Comparison of ENCODE assay signal across 8 mouse cellular contexts in genomic region chr8:109778993-109779421, GRCm38 (mm10). TPM values are rescaled to one million over a fixed set of nuclear protein-coding genes. Genes with fewer than 3 reads are reported as not detected.
DNase-seq lines count a peak whose midpoint lies in the region; ATAC-seq lines count a peak whose summit lies in the region.

No protein-coding gene starts in this region.

- peak; percentile 37 to 46 for DNase-seq in adrenal gland, adult 18-20 months (ENCODE audit: low spot score in 2 of 2)
- DNase-seq in adrenal gland, postnatal 4 days (ENCODE audit: low spot score in 2 of 2): no peak
- DNase-seq in ovary, adult 18-20 months (ENCODE audit: low spot score): peak; percentile 16
- DNase-seq in ovary, postnatal 14 days (ENCODE audit: low spot score): no peak
- DNase-seq in forebrain, embryonic 10.5 days (ENCODE audit: extremely low spot score, low spot score): no peak
- peak; percentile 38 to 42 for DNase-seq in right cerebral cortex, postnatal 10 days (ENCODE audit: low spot score in 2 of 2)

- H3K4me1 ChIP-seq in forebrain, embryonic 10.5 days: peaks cover 20% of the 10 kb centered on the region
- H3K4me1 ChIP-seq in intestine, embryonic 15.5 days (replicated peaks): peaks cover 9% of the 10 kb centered on the region; the same call in 1 of the 2 replicates
- H3K4me1 ChIP-seq in lung, embryonic 15.5 days: peaks cover 13% of the 10 kb centered on the region

- H3K9ac ChIP-seq in intestine, embryonic 15.5 days: peak overlapping the region; percentile 77
- peak overlapping the region; percentile 89 for H3K9ac ChIP-seq in lung, embryonic 15.5 days

- no peaks in the 10 kb centered on the region for H3K9me3 ChIP-seq in forebrain, embryonic 10.5 days
- no peaks in the 10 kb centered on the region for H3K9me3 ChIP-seq in intestine, embryonic 15.5 days
- H3K9me3 ChIP-seq in lung, embryonic 15.5 days: no peaks in the 10 kb centered on the region

- peak; percentile 68 for ATAC-seq in intestine, embryonic 15.5 days
- ATAC-seq in lung, embryonic 15.5 days (ENCODE audit: borderline replicate concordance, extremely low read depth, low FRiP score, low TSS enrichment): peak; percentile 74

- no peaks in the 10 kb centered on the region; the same call in 1 of the 2 replicates for H3K36me3 ChIP-seq in forebrain, embryonic 10.5 days (replicated peaks)
- H3K36me3 ChIP-seq in intestine, embryonic 15.5 days: no peaks in the 10 kb centered on the region
- H3K36me3 ChIP-seq in lung, embryonic 15.5 days: no peaks in the 10 kb centered on the region

- peak overlapping the region; percentile 94 for H3K4me3 ChIP-seq in forebrain, embryonic 10.5 days
- H3K4me3 ChIP-seq in intestine, embryonic 15.5 days (replicated peaks): peak overlapping the region; percentile 93
- peak overlapping the region; percentile 95 for H3K4me3 ChIP-seq in lung, embryonic 15.5 days

- peaks cover 6% of the 10 kb centered on the region; the same call in 1 of the 2 replicates for H3K27me3 ChIP-seq in forebrain, embryonic 10.5 days (ENCODE audit: poor library complexity, severe bottlenecking)
- no peaks in the 10 kb centered on the region for H3K27me3 ChIP-seq in intestine, embryonic 15.5 days (replicated peaks)
- H3K27me3 ChIP-seq in lung, embryonic 15.5 days: peaks cover 6% of the 10 kb centered on the region; the same call in 1 of the 2 replicates

- H3K27ac ChIP-seq in forebrain, embryonic 10.5 days: peak overlapping the region; percentile 100
- H3K27ac ChIP-seq in intestine, embryonic 15.5 days: peak overlapping the region; percentile 98
- H3K27ac ChIP-seq in lung, embryonic 15.5 days: peak overlapping the region; percentile 97

- H3K4me2 ChIP-seq in intestine, embryonic 15.5 days (replicated peaks): peak overlapping the region; percentile 76
- peak overlapping the region; percentile 84 for H3K4me2 ChIP-seq in lung, embryonic 15.5 days

- WGBS in forebrain, embryonic 10.5 days: 0% methylated on average over 31 of the region's 32 CpGs
- WGBS in intestine, embryonic 15.5 days: 0% methylated on average over 32 of the region's 32 CpGs
- WGBS in lung, embryonic 15.5 days: under 1% methylated on average over 32 of the region's 32 CpGs

RNA-seq across cellular contexts. Expression of gene Ap1g1, which starts 0.7 kb away (rescaled TPM):
- 10 to 100 TPM; 81.8 to 90.5 TPM for total RNA-seq in adrenal gland, adult 18-20 months (2021)
- total RNA-seq in adrenal gland, postnatal 4 days (2021): 10 to 100 TPM; 88.5 to 90.0 TPM
- polyA plus RNA-seq in forebrain, embryonic 10.5 days (2016; fragmentation: Nextera tagmentation; extraction: Ambion mirVana): 49.4 and 49.8 TPM in 2 replicates
- 38.0 and 39.0 TPM in 2 replicates for polyA plus RNA-seq in intestine, embryonic 15.5 days (2015; fragmentation: Nextera tagmentation; extraction: Ambion mirVana)
- 41.9 and 44.2 TPM in 2 replicates for polyA plus RNA-seq in lung, embryonic 15.5 days (2015; fragmentation: Nextera tagmentation; extraction: Ambion mirVana)

RNA-seq across cellular contexts. Expression of gene Atxn1l, which starts 41.5 kb away (rescaled TPM):
- total RNA-seq in adrenal gland, adult 18-20 months (2021): 10 to 100 TPM; 36.1 to 41.2 TPM
- 10 to 100 TPM; 57.5 to 61.5 TPM for total RNA-seq in adrenal gland, postnatal 4 days (2021)
- polyA plus RNA-seq in forebrain, embryonic 10.5 days (2016; fragmentation: Nextera tagmentation; extraction: Ambion mirVana): 8.6 and 8.7 TPM in 2 replicates
- polyA plus RNA-seq in intestine, embryonic 15.5 days (2015; fragmentation: Nextera tagmentation; extraction: Ambion mirVana): 5.4 and 5.7 TPM in 2 replicates
- 7.0 and 7.9 TPM in 2 replicates for polyA plus RNA-seq in lung, embryonic 15.5 days (2015; fragmentation: Nextera tagmentation; extraction: Ambion mirVana)

Comparison
In these comparisons a context has a peak if more than half of its experiments do, and no peak if none do; other contexts are left out.
1. DNase-seq: peak in adrenal gland, adult 18-20 months (2 of 2), ovary, adult 18-20 months (single experiment) and right cerebral cortex, postnatal 10 days (2 of 2); none in adrenal gland, postnatal 4 days (0 of 2), ovary, postnatal 14 days (single experiment) and forebrain, embryonic 10.5 days (single experiment).
2. Peak in every context shown above with its lines, with median percentiles within 50 percentile points of each other: H3K27ac ChIP-seq and H3K4me3 ChIP-seq.